ENCODE assay signal across 8 mouse cellular contexts in genomic region chr11:70646691-70647650, GRCm38 (mm10). TPM values are rescaled to one million over a fixed set of nuclear protein-coding genes. Genes with fewer than 3 reads are reported as not detected.
DNase-seq lines count a peak whose midpoint lies in the region; ATAC-seq and TF ChIP-seq lines count a peak whose summit lies in the region.

TSS of gene Rnf167 (plus strand) at chr11:70647235.
TSS of gene Slc25a11 (minus strand) at chr11:70647479.

- WGBS in forebrain, embryonic 12.5 days: 0% methylated on average over 63 of the region's 63 CpGs
- WGBS in heart, postnatal 0 days: under 1% methylated on average over 63 of the region's 63 CpGs
- under 1% methylated on average over 63 of the region's 63 CpGs for WGBS in liver, embryonic 16.5 days (ENCODE audit: insufficient replicate concordance)
- under 1% methylated on average over 63 of the region's 63 CpGs for WGBS in neural tube, embryonic 13.5 days

- peaks cover 60% of the 10 kb centered on the region for H3K4me1 ChIP-seq in E14TG2a.4 (replicated peaks; ENCODE audit: low read depth, low read length)
- H3K4me1 ChIP-seq in forebrain, embryonic 12.5 days: peaks cover 45% of the 10 kb centered on the region
- peaks cover 8% of the 10 kb centered on the region; the same call in 1 of the 2 replicates for H3K4me1 ChIP-seq in heart, postnatal 0 days (ENCODE audit: control insufficient read depth, insufficient read depth)
- H3K4me1 ChIP-seq in liver, embryonic 16.5 days (ENCODE audit: control insufficient read depth, low read depth, low read length): peaks cover 54% of the 10 kb centered on the region
- H3K4me1 ChIP-seq in neural tube, embryonic 13.5 days (replicated peaks): peaks cover 50% of the 10 kb centered on the region
- H3K4me1 ChIP-seq in testis, adult 2 months (ENCODE audit: control insufficient read depth, insufficient read depth, low read length): peaks cover 14% of the 10 kb centered on the region

- no peak for TF ChIP-seq CTCF in E14TG2a.4 (conservative IDR thresholded peaks at IDR 0.05; ENCODE audit: low read length)
- TF ChIP-seq CTCF in heart, postnatal 0 days (IDR thresholded peaks at IDR 0.05; ENCODE audit: low read depth): 0 out of 2 replicates have a peak, but pooled peaks have one; percentile 26
- no peak for TF ChIP-seq CTCF in testis, adult 2 months (IDR thresholded peaks at IDR 0.05; ENCODE audit: control insufficient read depth, insufficient read depth, insufficient replicate concordance, low read depth, low read length)

- H3K4me2 ChIP-seq in forebrain, embryonic 12.5 days: peak within 1 kb of the TSS; percentile 100
- peak within 1 kb of the TSS; percentile 95 for H3K4me2 ChIP-seq in heart, postnatal 0 days (ENCODE audit: low read depth, low read length)
- peak within 1 kb of the TSS; percentile 93 for H3K4me2 ChIP-seq in liver, embryonic 16.5 days (ENCODE audit: low read depth, low read length)
- peak within 1 kb of the TSS; percentile 100 for H3K4me2 ChIP-seq in neural tube, embryonic 13.5 days

- peaks cover 75% of the 10 kb centered on the region for H3K36me3 ChIP-seq in E14TG2a.4 (ENCODE audit: insufficient read depth, low read length)
- peaks cover 63% of the 10 kb centered on the region for H3K36me3 ChIP-seq in forebrain, embryonic 12.5 days (replicated peaks)
- peaks cover 52% of the 10 kb centered on the region for H3K36me3 ChIP-seq in heart, postnatal 0 days (replicated peaks; ENCODE audit: control insufficient read depth, insufficient read depth, low read length)
- H3K36me3 ChIP-seq in liver, embryonic 16.5 days (ENCODE audit: control insufficient read depth, insufficient read depth): peaks cover 44% of the 10 kb centered on the region
- H3K36me3 ChIP-seq in neural tube, embryonic 13.5 days: peaks cover 66% of the 10 kb centered on the region
- H3K36me3 ChIP-seq in testis, adult 2 months (ENCODE audit: control insufficient read depth, insufficient read depth, low read length): no peaks in the 10 kb centered on the region; the same call in 1 of the 2 replicates

- peak; percentile 87 for TF ChIP-seq EP300 in heart, postnatal 0 days (IDR thresholded peaks at IDR 0.05; ENCODE audit: low read depth)

- no peaks in the 10 kb centered on the region for H3K27me3 ChIP-seq in E14TG2a.4 (ENCODE audit: insufficient read depth, low read length)
- H3K27me3 ChIP-seq in forebrain, embryonic 12.5 days: no peaks in the 10 kb centered on the region
- no peaks in the 10 kb centered on the region for H3K27me3 ChIP-seq in heart, postnatal 0 days (ENCODE audit: control insufficient read depth, insufficient read depth, low read length)
- no peaks in the 10 kb centered on the region for H3K27me3 ChIP-seq in liver, embryonic 16.5 days (ENCODE audit: control insufficient read depth, insufficient read depth, low read depth, low read length)
- no peaks in the 10 kb centered on the region for H3K27me3 ChIP-seq in neural tube, embryonic 13.5 days
- H3K27me3 ChIP-seq in testis, adult 2 months (ENCODE audit: control insufficient read depth, insufficient read depth, low read length): no peaks in the 10 kb centered on the region

- H3K4me3 ChIP-seq in E14TG2a.4 (replicated peaks; ENCODE audit: low read length): peak within 1 kb of the TSS; percentile 98
- H3K4me3 ChIP-seq in forebrain, embryonic 12.5 days (replicated peaks): peak within 1 kb of the TSS; percentile 78
- H3K4me3 ChIP-seq in heart, postnatal 0 days (ENCODE audit: low read depth, low read length): peak within 1 kb of the TSS; percentile 80
- H3K4me3 ChIP-seq in liver, embryonic 16.5 days (ENCODE audit: low read depth, low read length): peak within 1 kb of the TSS; percentile 97
- peak within 1 kb of the TSS; percentile 87 for H3K4me3 ChIP-seq in neural tube, embryonic 13.5 days
- peak within 1 kb of the TSS; percentile 98 for H3K4me3 ChIP-seq in testis, adult 2 months (ENCODE audit: control insufficient read depth, low read depth, low read length)

- ATAC-seq in forebrain, embryonic 12.5 days (ENCODE audit: low FRiP score): peak; percentile 90
- ATAC-seq in heart, postnatal 0 days (ENCODE audit: insufficient read depth, low read depth): peak; percentile 93
- peak; percentile 85 for ATAC-seq in liver, embryonic 16.5 days (ENCODE audit: low read depth)
- peak; percentile 91 for ATAC-seq in neural tube, embryonic 13.5 days (ENCODE audit: low read depth)

- H3K9me3 ChIP-seq in E14TG2a.4 (ENCODE audit: low read length): peaks cover 32% of the 10 kb centered on the region
- no peaks in the 10 kb centered on the region for H3K9me3 ChIP-seq in forebrain, embryonic 12.5 days
- H3K9me3 ChIP-seq in heart, postnatal 0 days (replicated peaks; ENCODE audit: control insufficient read depth, low read length): no peaks in the 10 kb centered on the region
- no peaks in the 10 kb centered on the region for H3K9me3 ChIP-seq in liver, embryonic 16.5 days (replicated peaks; ENCODE audit: control insufficient read depth, low read length)
- H3K9me3 ChIP-seq in neural tube, embryonic 13.5 days: no peaks in the 10 kb centered on the region

- TF ChIP-seq POLR2A in testis, adult 2 months (IDR thresholded peaks at IDR 0.05; ENCODE audit: control insufficient read depth, low read depth, low read length): peak; percentile 69

- DNase-seq in c-Kit-positive CD71-positive TER-119-positive erythroid progenitor cells, embryonic 14.5 days (ENCODE audit: low spot score): peak; percentile 99
- DNase-seq in heart, postnatal 0 days (ENCODE audit: low spot score): peak; percentile 99
- DNase-seq in kidney, postnatal 4 days: peak; percentile 97 to 99

- H3K27ac ChIP-seq in forebrain, embryonic 12.5 days: peak within 1 kb of the TSS; percentile 93
- peak within 1 kb of the TSS; percentile 97 for H3K27ac ChIP-seq in heart, postnatal 0 days (ENCODE audit: low read depth)
- H3K27ac ChIP-seq in liver, embryonic 16.5 days (ENCODE audit: low read length): peak within 1 kb of the TSS; percentile 99
- H3K27ac ChIP-seq in neural tube, embryonic 13.5 days (replicated peaks): peak within 1 kb of the TSS; percentile 94
- peak within 1 kb of the TSS; percentile 99 for H3K27ac ChIP-seq in testis, adult 2 months (ENCODE audit: control insufficient read depth, insufficient read depth, low read depth, low read length)

- H3K9ac ChIP-seq in forebrain, embryonic 12.5 days: peak within 1 kb of the TSS; percentile 87
- H3K9ac ChIP-seq in heart, postnatal 0 days (replicated peaks; ENCODE audit: low read depth, low read length): peak within 1 kb of the TSS; percentile 86
- H3K9ac ChIP-seq in liver, embryonic 16.5 days (ENCODE audit: low read depth, low read length): peak within 1 kb of the TSS; percentile 96
- H3K9ac ChIP-seq in neural tube, embryonic 13.5 days: peak within 1 kb of the TSS; percentile 93

RNA-seq across cellular contexts. Expression of gene Rnf167, which starts in this region (rescaled TPM):
- 85.1 and 96.1 TPM in 2 replicates for polyA plus RNA-seq in forebrain, embryonic 12.5 days (2016; fragmentation: Nextera tagmentation; extraction: Ambion mirVana)
- 48.3 and 66.3 TPM in 2 replicates for total RNA-seq in heart, postnatal 0 days (2014; rRNA removed; ENCODE audit: low replicate concordance)
- polyA plus RNA-seq in heart, postnatal 0 days (2015; fragmentation: Nextera tagmentation; extraction: Ambion mirVana): 61.8 and 62.5 TPM in 2 replicates
- polyA plus RNA-seq in liver, embryonic 16.5 days (2015; fragmentation: Nextera tagmentation; extraction: Ambion mirVana): 76.4 and 79.6 TPM in 2 replicates
- 101 and 106 TPM in 2 replicates for polyA plus RNA-seq in neural tube, embryonic 13.5 days (2015; fragmentation: Nextera tagmentation; extraction: Ambion mirVana)
- 77.6 and 77.8 TPM in 2 replicates for polyA plus RNA-seq in testis, adult 2 months (2012; rRNA removed)

RNA-seq across cellular contexts. Expression of gene Slc25a11, which starts in this region (rescaled TPM):
- polyA plus RNA-seq in forebrain, embryonic 12.5 days (2016; fragmentation: Nextera tagmentation; extraction: Ambion mirVana): 139 and 141 TPM in 2 replicates
- 530 and 532 TPM in 2 replicates for total RNA-seq in heart, postnatal 0 days (2014; rRNA removed; ENCODE audit: low replicate concordance)
- polyA plus RNA-seq in heart, postnatal 0 days (2015; fragmentation: Nextera tagmentation; extraction: Ambion mirVana): 446 and 451 TPM in 2 replicates
- 74.5 and 79.2 TPM in 2 replicates for polyA plus RNA-seq in liver, embryonic 16.5 days (2015; fragmentation: Nextera tagmentation; extraction: Ambion mirVana)
- 150 and 153 TPM in 2 replicates for polyA plus RNA-seq in neural tube, embryonic 13.5 days (2015; fragmentation: Nextera tagmentation; extraction: Ambion mirVana)
- 27.2 and 29.4 TPM in 2 replicates for polyA plus RNA-seq in testis, adult 2 months (2012; rRNA removed)

Comparison
In these comparisons a context has a peak if more than half of its experiments do, and no peak if none do; other contexts are left out.
1. Peak in every context shown above with its lines: DNase-seq, ATAC-seq, H3K4me3 ChIP-seq and H3K27ac ChIP-seq.